Mouse (Mus musculus) retina, postnatal 1 day (tissue): Measurements from ENCODE around the gene Fgd5.

Source experiments
- DNase-seq: peaks from one replicate; pipeline ENCODE4 v3.0.0-alpha.2; 2012

Gene Fgd5

GRCm38 (mm10) chr6:92010895-92011294 lies 32.2 kb downstream of the Fgd5 start:
- DNase-seq: no peak

- no peak for DNase-seq
Measured at GRCm38 (mm10) chr6:92012413-92012812, 33.7 kb downstream of the Fgd5 start.

- no peak for DNase-seq
Measured at GRCm38 (mm10) chr6:92013035-92013434, 34.4 kb downstream of the Fgd5 start.

GRCm38 (mm10) chr6:92013620-92014019 lies 34.9 kb downstream of the Fgd5 start:
- no peak for DNase-seq

- no peak for DNase-seq
Measured at GRCm38 (mm10) chr6:92014936-92015335, 36.3 kb downstream of the Fgd5 start.

GRCm38 (mm10) chr6:92015848-92016247 lies 37.2 kb downstream of the Fgd5 start:
- DNase-seq: no peak

- DNase-seq: no peak
Measured at GRCm38 (mm10) chr6:92016738-92017137, 38.1 kb downstream of the Fgd5 start.

GRCm38 (mm10) chr6:92018421-92018820 lies 39.7 kb downstream of the Fgd5 start:
- no peak for DNase-seq

GRCm38 (mm10) chr6:92021061-92021460 lies 42.4 kb downstream of the Fgd5 start:
- DNase-seq: no peak

GRCm38 (mm10) chr6:92021506-92021905 lies 42.8 kb downstream of the Fgd5 start:
- no peak for DNase-seq

- DNase-seq: no peak
Measured at GRCm38 (mm10) chr6:92025252-92025651, 46.6 kb downstream of the Fgd5 start.

GRCm38 (mm10) chr6:92027379-92027778 lies 48.7 kb downstream of the Fgd5 start:
- DNase-seq: no peak

- no peak for DNase-seq
Measured at GRCm38 (mm10) chr6:92030646-92031045, 52.0 kb downstream of the Fgd5 start.

- DNase-seq: no peak
Measured at GRCm38 (mm10) chr6:92034713-92035112, 56.0 kb downstream of the Fgd5 start.

- DNase-seq: peak; percentile 32
Measured at GRCm38 (mm10) chr6:92036372-92036771, 57.7 kb downstream of the Fgd5 start.

- no peak for DNase-seq
Measured at GRCm38 (mm10) chr6:92038158-92038557, 59.5 kb downstream of the Fgd5 start.

- no peak for DNase-seq
Measured at GRCm38 (mm10) chr6:92041271-92041670, 62.6 kb downstream of the Fgd5 start.

GRCm38 (mm10) chr6:92042055-92042454 lies 63.4 kb downstream of the Fgd5 start:
- DNase-seq: peak; percentile 42

GRCm38 (mm10) chr6:92042850-92043249 lies 64.2 kb downstream of the Fgd5 start:
- no peak for DNase-seq

GRCm38 (mm10) chr6:92057768-92058167 lies 79.1 kb downstream of the Fgd5 start:
- peak; percentile 49 for DNase-seq

- DNase-seq: no peak
Measured at GRCm38 (mm10) chr6:92061725-92062124, 83.0 kb downstream of the Fgd5 start.

- DNase-seq: no peak
Measured at GRCm38 (mm10) chr6:92063452-92063851, 84.8 kb downstream of the Fgd5 start.

- DNase-seq: peak; percentile 18
Measured at GRCm38 (mm10) chr6:92064101-92064500, 85.4 kb downstream of the Fgd5 start.

- peak; percentile 66 for DNase-seq
Measured at GRCm38 (mm10) chr6:92065721-92066496, 87.2 kb downstream of the Fgd5 start.
